Mouse (Mus musculus) inflammation-experienced regulatory T-cells, adult 6 months (primary cell): ENCODE results near the gene Cfl1. TPM values are rescaled to one million over a fixed set of nuclear protein-coding genes. Genes with fewer than 3 reads are reported as not detected.
"Not testable (repeated sequence)": the region's sequence is repeated elsewhere in the genome, so short reads cannot be mapped to it uniquely, and the experiment has no call there.

Source experiments
- ATAC-seq: one replicate; pipeline ENCODE4 v1.8.0; 2017
- polyA plus RNA-seq, 3 experiments: library from polyadenylated mRNA; unstranded; fragments of 100-300 nt; shearing (Covaris generic); gene quantifications; one replicate each; pipeline ENCODE4 v1.2.1; 2017

Cfl1 gene
- polyA plus RNA-seq, 3 experiments from 2014 or later: 1,933 to 3,699 (median 2,060) TPM

GRCm38 (mm10) chr19:5466916-5467500 is 23.2 kb upstream of the Cfl1 start:
- no peak for ATAC-seq

DNA sequence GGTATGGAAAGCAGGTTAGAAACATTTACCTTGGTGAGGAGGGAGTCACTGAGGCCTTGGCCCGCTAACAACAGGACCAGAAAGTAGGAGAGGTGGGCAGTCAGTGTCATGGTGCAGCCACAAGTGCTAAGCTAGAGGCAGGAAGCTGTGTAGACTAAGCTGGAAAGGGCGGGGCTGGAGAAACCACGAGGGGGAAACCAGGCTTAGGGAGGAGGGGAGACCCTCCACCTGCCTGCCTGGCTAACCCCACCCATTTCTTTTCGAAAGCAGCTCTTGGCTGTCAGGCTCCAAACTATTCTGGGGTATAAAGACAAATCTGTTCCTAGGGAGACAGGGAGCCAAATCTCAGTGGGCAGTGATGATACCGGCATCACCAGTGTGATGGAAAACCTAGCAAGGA is 21.9 kb upstream of the Cfl1 start, which contains the start of gene Ctsw:
TSS of gene Ctsw (minus strand) at position 134 of the 400 bp plus-strand sequence.
- peak; percentile 87 for ATAC-seq

- no peak for ATAC-seq
Measured at GRCm38 (mm10) chr19:5471846-5472245, 18.4 kb upstream of the Cfl1 start.

- no peak for ATAC-seq
Measured at GRCm38 (mm10) chr19:5472857-5473256, 17.4 kb upstream of the Cfl1 start.

DNA sequence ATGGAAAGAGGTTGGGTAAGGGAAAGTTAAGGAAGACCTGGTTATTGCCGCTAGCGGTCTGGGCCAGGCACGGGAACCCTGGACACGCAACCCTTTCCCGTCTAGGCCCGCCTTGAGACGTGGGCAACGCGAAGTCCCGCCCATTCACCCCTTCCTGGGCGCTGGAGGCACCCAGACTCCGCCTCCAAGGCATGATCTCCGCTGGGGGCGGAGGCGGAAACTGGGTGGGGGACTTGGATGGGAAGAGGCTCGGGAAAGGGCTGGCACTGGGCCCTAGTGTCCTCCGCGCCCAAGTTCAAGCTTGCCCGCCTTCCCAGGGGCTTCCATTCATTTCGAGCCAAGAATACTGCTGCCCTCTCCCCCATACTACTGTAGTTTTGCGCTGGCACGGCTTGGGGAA is 16.5 kb upstream of the Cfl1 start, which contains the start of gene Efemp2:
TSS of gene Efemp2 (plus strand) at position 235 of the 400 bp plus-strand sequence.
- ATAC-seq: peak; percentile 43

GRCm38 (mm10) chr19:5474281-5475068 is 15.8 kb upstream of the Cfl1 start:
- ATAC-seq: no peak

GRCm38 (mm10) chr19:5475069-5475714 is 15.1 kb upstream of the Cfl1 start:
- ATAC-seq: no peak

DNA sequence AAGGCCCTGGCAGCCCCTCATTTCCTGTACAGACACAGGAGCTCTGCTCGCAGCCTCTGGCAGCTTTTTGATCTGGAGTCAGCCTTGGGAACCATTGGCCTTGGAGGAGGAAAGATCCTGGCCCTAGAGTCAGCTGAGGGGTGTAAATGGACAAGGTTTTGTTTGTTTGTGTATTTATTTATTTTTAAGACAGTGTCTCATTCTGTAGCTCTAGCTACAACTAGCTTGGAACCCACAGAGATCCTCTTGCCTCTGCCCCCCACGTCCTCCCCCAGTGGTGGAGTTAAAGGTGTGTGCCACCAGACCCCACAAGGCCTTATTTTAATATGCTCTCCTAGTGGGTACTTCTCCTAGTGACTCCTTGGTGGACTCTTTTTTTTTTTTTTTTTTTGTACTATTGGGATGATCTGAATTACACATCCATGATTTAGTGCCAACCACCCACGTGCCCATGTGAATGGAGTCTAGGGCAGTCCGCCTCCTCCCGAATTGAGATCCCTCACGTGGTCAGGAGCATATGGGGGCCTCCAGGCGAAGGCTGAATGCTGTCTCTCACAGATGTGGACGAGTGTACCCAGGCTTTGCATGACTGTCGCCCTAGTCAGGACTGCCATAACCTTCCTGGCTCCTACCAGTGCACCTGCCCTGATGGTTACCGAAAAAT is 13.1 kb upstream of the Cfl1 start:
- no peak for ATAC-seq

- no peak for ATAC-seq
Measured at GRCm38 (mm10) chr19:5477668-5478300, 12.5 kb upstream of the Cfl1 start.

- no peak for ATAC-seq
Measured at GRCm38 (mm10) chr19:5480016-5480415, 10.2 kb upstream of the Cfl1 start.

- no peak for ATAC-seq
Measured at GRCm38 (mm10) chr19:5481398-5481797, 8.9 kb upstream of the Cfl1 start.

- no peak for ATAC-seq
Measured at GRCm38 (mm10) chr19:5483386-5484359, 6.6 kb upstream of the Cfl1 start.

- ATAC-seq: no peak
Measured at GRCm38 (mm10) chr19:5484496-5484895, 5.8 kb upstream of the Cfl1 start.

DNA sequence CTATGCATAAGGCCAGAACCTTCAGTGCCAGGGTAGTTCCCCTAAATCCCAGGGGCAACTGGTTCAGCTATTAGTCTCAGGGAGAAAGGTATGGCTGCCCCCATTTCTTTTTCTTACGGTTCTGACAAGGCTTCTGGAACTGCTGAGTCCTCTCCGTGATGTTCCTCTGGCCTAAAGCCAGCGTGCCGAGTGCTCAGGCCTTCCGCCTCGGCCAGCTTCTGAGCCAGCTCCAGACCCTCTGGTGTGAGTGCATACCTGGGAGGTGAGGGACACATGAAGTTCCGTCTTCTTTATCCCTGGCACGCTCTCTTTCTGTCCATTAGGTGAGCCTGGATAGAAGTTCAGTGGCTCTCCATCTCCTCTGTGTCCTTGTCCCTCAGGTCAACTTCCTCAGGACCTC is 4.9 kb upstream of the Cfl1 start:
- no peak for ATAC-seq

DNA sequence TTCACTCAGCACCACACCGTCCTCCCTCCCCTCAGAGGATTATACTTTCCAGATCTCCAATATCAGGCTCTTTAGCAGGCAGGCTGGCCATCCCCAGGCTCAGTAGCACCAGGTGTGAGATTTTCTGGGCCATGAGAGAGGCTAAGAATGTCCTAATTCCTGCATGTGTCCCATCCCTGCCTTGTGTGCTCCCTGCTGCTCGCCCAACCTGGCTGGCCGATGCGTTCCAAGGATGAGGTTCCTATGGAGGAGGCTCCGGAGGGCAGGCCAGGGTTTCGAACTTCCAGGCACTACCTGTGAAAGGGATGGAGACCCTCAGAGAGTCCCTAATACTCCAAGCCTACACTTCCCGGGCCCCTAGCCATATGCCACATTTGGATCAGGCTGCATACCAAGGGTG is 4.4 kb upstream of the Cfl1 start:
- no peak for ATAC-seq

DNA sequence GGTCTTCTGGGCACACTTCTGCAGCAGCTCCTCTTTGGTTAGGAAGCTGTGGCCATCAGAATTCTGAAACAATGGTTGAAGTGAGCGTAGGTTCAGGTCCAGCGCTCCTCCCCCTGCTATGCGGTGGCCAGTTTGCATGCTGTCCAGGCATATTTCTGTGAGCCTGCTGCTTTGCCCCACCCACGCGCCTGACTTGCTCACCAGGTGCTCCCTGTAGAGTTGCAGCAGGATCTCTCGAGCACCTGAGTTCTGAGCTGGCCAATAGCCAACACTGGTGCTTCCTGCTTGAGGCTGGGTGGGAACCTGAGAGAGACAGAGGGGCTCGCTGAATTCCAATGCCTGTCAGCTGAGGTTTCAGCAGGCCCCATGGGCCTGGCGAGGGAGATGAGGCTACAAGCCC is 4.0 kb upstream of the Cfl1 start:
- no peak for ATAC-seq

DNA sequence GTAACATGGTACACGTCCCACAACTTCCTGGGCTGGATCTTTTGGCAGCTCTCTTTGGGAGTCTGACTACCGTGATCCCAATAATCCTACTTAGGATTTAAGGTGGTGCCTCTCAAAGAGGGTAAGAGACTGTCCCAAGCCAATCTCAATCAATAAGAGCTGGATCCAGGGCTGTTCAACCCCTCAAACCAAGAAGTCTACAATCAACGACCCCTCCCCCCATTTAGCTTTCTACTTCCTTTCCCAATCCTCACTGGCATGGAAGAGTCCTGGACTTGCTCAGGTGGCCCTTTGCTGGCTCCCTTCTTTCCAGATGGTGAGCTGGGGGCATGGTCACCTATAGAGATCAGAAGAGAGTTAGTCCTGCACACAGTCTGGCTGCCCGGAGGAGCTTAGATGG is 3.5 kb upstream of the Cfl1 start:
- ATAC-seq: no peak

DNA sequence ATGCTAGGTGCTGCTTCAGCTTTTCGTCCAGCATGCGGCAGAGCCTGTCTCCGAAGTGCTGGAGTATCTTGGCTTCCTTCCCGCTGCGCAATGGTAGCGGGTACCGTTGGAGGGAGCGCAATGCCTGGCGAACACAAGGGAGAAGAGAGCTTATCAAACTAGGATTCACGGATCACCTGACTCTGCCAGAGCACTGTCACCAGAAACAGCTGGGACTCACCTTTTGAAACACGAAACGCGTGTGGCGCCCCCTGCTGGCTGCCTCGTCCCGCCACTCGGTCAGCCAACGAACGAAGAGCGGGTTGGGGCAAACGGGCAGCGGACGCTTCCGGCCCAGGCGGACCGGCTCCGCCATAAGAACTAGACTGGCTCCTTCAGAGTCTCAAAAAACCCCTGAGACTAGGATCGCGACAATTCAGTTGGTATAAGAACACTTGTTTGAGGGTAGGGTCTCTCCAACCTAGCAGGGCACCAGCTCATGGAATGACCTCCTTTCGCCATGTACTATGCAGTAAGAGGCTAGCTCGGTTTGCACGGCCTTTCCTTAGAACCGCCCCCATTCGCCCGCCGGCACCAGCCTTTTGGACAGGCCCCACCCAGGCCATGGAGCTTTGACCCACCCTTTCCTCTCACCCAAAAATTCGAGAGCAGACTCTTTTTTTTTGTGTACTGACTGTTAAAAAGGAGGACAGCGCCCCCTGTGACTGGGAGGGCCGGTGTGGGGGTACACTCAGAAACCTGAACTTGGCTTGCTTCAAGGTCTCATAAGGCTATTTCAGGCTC is 2.3 kb upstream of the Cfl1 start, which contains the start of gene Mus81:
TSS of gene Mus81 (minus strand) at position 635 of the 783 bp plus-strand sequence.
- ATAC-seq: peak; percentile 32

GRCm38 (mm10) chr19:5488878-5489571 is 1.2 kb upstream of the Cfl1 start:
- peak; percentile 69 for ATAC-seq

DNA sequence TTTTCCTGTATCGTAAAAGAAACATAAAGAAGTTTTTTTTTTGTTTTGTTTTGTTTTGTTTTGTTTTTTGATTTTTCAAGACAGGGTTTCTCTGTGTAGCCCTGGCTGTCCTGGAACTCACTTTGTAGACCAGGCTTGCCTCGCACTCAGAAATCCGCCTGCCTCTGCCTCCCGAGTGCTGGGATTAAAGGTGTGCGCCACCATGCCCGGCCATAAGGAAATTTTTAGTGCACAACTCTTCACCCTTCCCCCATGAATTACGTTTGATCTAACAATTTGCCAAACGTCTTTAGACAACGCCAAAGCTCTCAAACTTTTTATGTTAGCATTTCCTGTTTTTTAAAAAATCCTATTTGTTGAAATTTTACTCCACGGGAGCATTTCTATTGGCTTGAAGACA is 534 bp upstream of the Cfl1 start:
- ATAC-seq: not testable (repeated sequence)
